Mouse (Mus musculus): ENCODE measurements around the gene Grin2a. TPM values are rescaled to one million over a fixed set of nuclear protein-coding genes. Genes with fewer than 3 reads are reported as not detected.

Grin2a gene
- polyA plus RNA-seq, 1 experiment, result 0.01 TPM

- Histone ChIP-seq H3K4me1 (ENCODE audit: control insufficient read depth) (no peaks in the 10 kb centered on the region), H3K9me3 (ENCODE audit: control insufficient read depth, low read length) (no peaks in the 10 kb centered on the region), H3K4me3 (replicated peaks) (no peak overlapping the region), H3K36me3 (ENCODE audit: control insufficient read depth) (no peaks in the 10 kb centered on the region), H3K27me3 (ENCODE audit: control insufficient read depth) (no peaks in the 10 kb centered on the region)
- TF ChIP-seq GATA1 (IDR thresholded peaks at IDR 0.05; ENCODE audit: low read length), result no peak
- TF ChIP-seq TAL1 (IDR thresholded peaks at IDR 0.05; ENCODE audit: low read length), result no peak
Measured at GRCm38 (mm10) chr16:9985041-9985440, 10.3 kb downstream of the Grin2a start.

- Histone ChIP-seq H3K36me3 (ENCODE audit: control insufficient read depth) (no peaks in the 10 kb centered on the region), H3K27me3 (ENCODE audit: control insufficient read depth) (no peaks in the 10 kb centered on the region), H3K4me1 (ENCODE audit: control insufficient read depth) (no peaks in the 10 kb centered on the region), H3K4me3 (replicated peaks) (no peak overlapping the region), H3K9me3 (ENCODE audit: control insufficient read depth, low read length) (no peaks in the 10 kb centered on the region)
- TF ChIP-seq TAL1 (IDR thresholded peaks at IDR 0.05; ENCODE audit: low read length) (no peak), GATA1 (IDR thresholded peaks at IDR 0.05; ENCODE audit: low read length) (no peak)
Measured at GRCm38 (mm10) chr16:9980641-9981040, 14.7 kb downstream of the Grin2a start.

GRCm38 (mm10) chr16:9978173-9978572 lies 17.2 kb downstream of the Grin2a start:
- TF ChIP-seq GATA1 (IDR thresholded peaks at IDR 0.05; ENCODE audit: low read length), result no peak
- Histone ChIP-seq H3K9me3 (ENCODE audit: control insufficient read depth, low read length) (no peaks in the 10 kb centered on the region), H3K27me3 (ENCODE audit: control insufficient read depth) (no peaks in the 10 kb centered on the region), H3K4me1 (ENCODE audit: control insufficient read depth) (no peaks in the 10 kb centered on the region), H3K4me3 (replicated peaks) (no peak overlapping the region), H3K36me3 (ENCODE audit: control insufficient read depth) (no peaks in the 10 kb centered on the region)

GRCm38 (mm10) chr16:9972705-9973104 lies 22.7 kb downstream of the Grin2a start:
- no peaks in the 10 kb centered on the region for H3K9me3 ChIP-seq (ENCODE audit: control insufficient read depth, low read length)
- H3K36me3 ChIP-seq (ENCODE audit: control insufficient read depth), result no peaks in the 10 kb centered on the region
- TF ChIP-seq GATA1 (IDR thresholded peaks at IDR 0.05; ENCODE audit: low read length) (no peak), TAL1 (IDR thresholded peaks at IDR 0.05; ENCODE audit: low read length) (no peak)
- H3K27me3 ChIP-seq (ENCODE audit: control insufficient read depth), result no peaks in the 10 kb centered on the region
- no peaks in the 10 kb centered on the region for H3K4me1 ChIP-seq (ENCODE audit: control insufficient read depth)
- H3K4me3 ChIP-seq (replicated peaks), result no peak overlapping the region

- TF ChIP-seq GATA1 (IDR thresholded peaks at IDR 0.05; ENCODE audit: low read length), result no peak
- no peak for TF ChIP-seq TAL1 (IDR thresholded peaks at IDR 0.05; ENCODE audit: low read length)
- H3K27me3 ChIP-seq (ENCODE audit: control insufficient read depth), result no peaks in the 10 kb centered on the region
- no peaks in the 10 kb centered on the region for H3K4me1 ChIP-seq (ENCODE audit: control insufficient read depth)
- H3K9me3 ChIP-seq (ENCODE audit: control insufficient read depth, low read length), result no peaks in the 10 kb centered on the region
- H3K4me3 ChIP-seq (replicated peaks), result no peak overlapping the region
- H3K36me3 ChIP-seq (ENCODE audit: control insufficient read depth), result no peaks in the 10 kb centered on the region
Measured at GRCm38 (mm10) chr16:9964469-9964868, 30.9 kb downstream of the Grin2a start.

GRCm38 (mm10) chr16:9962482-9962881 lies 32.9 kb downstream of the Grin2a start:
- Histone ChIP-seq H3K4me1 (ENCODE audit: control insufficient read depth) (no peaks in the 10 kb centered on the region), H3K36me3 (ENCODE audit: control insufficient read depth) (no peaks in the 10 kb centered on the region), H3K4me3 (replicated peaks) (no peak overlapping the region), H3K27me3 (ENCODE audit: control insufficient read depth) (no peaks in the 10 kb centered on the region), H3K9me3 (ENCODE audit: control insufficient read depth, low read length) (no peaks in the 10 kb centered on the region)
- TF ChIP-seq TAL1 (IDR thresholded peaks at IDR 0.05; ENCODE audit: low read length), result no peak
- TF ChIP-seq GATA1 (IDR thresholded peaks at IDR 0.05; ENCODE audit: low read length), result no peak

GRCm38 (mm10) chr16:9959340-9959739 lies 36.0 kb downstream of the Grin2a start:
- TF ChIP-seq TAL1 (IDR thresholded peaks at IDR 0.05; ENCODE audit: low read length), result no peak
- no peak for TF ChIP-seq GATA1 (IDR thresholded peaks at IDR 0.05; ENCODE audit: low read length)
- Histone ChIP-seq H3K27me3 (ENCODE audit: control insufficient read depth) (no peaks in the 10 kb centered on the region), H3K4me3 (replicated peaks) (no peak overlapping the region), H3K9me3 (ENCODE audit: control insufficient read depth, low read length) (no peaks in the 10 kb centered on the region), H3K4me1 (ENCODE audit: control insufficient read depth) (no peaks in the 10 kb centered on the region), H3K36me3 (ENCODE audit: control insufficient read depth) (no peaks in the 10 kb centered on the region)

- Histone ChIP-seq H3K27me3 (ENCODE audit: control insufficient read depth) (no peaks in the 10 kb centered on the region), H3K9me3 (ENCODE audit: control insufficient read depth, low read length) (no peaks in the 10 kb centered on the region), H3K4me1 (ENCODE audit: control insufficient read depth) (no peaks in the 10 kb centered on the region), H3K36me3 (ENCODE audit: control insufficient read depth) (no peaks in the 10 kb centered on the region), H3K4me3 (replicated peaks) (no peak overlapping the region)
- no peak for TF ChIP-seq TAL1 (IDR thresholded peaks at IDR 0.05; ENCODE audit: low read length)
- TF ChIP-seq GATA1 (IDR thresholded peaks at IDR 0.05; ENCODE audit: low read length), result no peak
Measured at GRCm38 (mm10) chr16:9954266-9954665, 41.1 kb downstream of the Grin2a start.

GRCm38 (mm10) chr16:9953396-9953831 lies 41.9 kb downstream of the Grin2a start:
- Histone ChIP-seq H3K9me3 (ENCODE audit: control insufficient read depth, low read length) (no peaks in the 10 kb centered on the region), H3K4me1 (ENCODE audit: control insufficient read depth) (no peaks in the 10 kb centered on the region), H3K4me3 (replicated peaks) (no peak overlapping the region), H3K27me3 (ENCODE audit: control insufficient read depth) (no peaks in the 10 kb centered on the region), H3K36me3 (ENCODE audit: control insufficient read depth) (no peaks in the 10 kb centered on the region)
- TF ChIP-seq GATA1 (IDR thresholded peaks at IDR 0.05; ENCODE audit: low read length) (no peak), TAL1 (IDR thresholded peaks at IDR 0.05; ENCODE audit: low read length) (no peak)

- Histone ChIP-seq H3K36me3 (ENCODE audit: control insufficient read depth) (no peaks in the 10 kb centered on the region), H3K4me1 (ENCODE audit: control insufficient read depth) (no peaks in the 10 kb centered on the region), H3K27me3 (ENCODE audit: control insufficient read depth) (no peaks in the 10 kb centered on the region), H3K4me3 (replicated peaks) (no peak overlapping the region), H3K9me3 (ENCODE audit: control insufficient read depth, low read length) (no peaks in the 10 kb centered on the region)
- TF ChIP-seq TAL1 (IDR thresholded peaks at IDR 0.05; ENCODE audit: low read length) (no peak), GATA1 (IDR thresholded peaks at IDR 0.05; ENCODE audit: low read length) (no peak)
Measured at GRCm38 (mm10) chr16:9949250-9949649, 46.1 kb downstream of the Grin2a start.
